Mouse (Mus musculus) spleen, embryonic (tissue): Measurements from ENCODE around the gene Gdf3.
"Not testable (repeated sequence)": the region's sequence is repeated elsewhere in the genome, so short reads cannot be mapped to it uniquely, and the experiment has no call there.

Source experiments
- CTCF ChIA-PET: fragments of 350-600 bp; sonication (Branson Sonifier 250); formaldehyde crosslinking; loops from one replicate; lab custom pipeline; 2022; lab: Charles Lee

Gdf3 gene

DNA sequence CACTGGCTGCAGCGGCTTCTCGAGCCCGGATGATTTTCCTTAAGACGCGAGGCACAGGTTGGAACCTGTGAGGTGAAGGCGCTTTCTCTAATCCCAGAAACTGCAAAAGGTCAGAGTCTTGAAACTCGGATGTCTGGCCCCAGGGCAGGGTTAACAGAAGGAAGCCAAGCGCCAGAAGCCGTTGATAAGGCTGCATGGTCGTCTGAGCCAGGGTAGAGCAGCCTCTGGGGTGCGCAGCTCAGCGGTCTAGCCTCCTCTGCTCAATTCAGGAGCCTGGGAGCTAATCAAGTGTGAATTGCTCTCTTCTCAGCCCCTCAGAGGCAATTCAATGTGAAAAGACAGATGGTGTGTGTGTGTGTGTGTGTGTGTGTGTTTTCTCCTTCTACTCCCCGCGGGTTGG lies at the start of gene Gdf3:
TSS of gene Gdf3 (minus strand) at position 317 of the 400 bp plus-strand sequence.
- CTCF ChIA-PET: no interaction called here

DNA sequence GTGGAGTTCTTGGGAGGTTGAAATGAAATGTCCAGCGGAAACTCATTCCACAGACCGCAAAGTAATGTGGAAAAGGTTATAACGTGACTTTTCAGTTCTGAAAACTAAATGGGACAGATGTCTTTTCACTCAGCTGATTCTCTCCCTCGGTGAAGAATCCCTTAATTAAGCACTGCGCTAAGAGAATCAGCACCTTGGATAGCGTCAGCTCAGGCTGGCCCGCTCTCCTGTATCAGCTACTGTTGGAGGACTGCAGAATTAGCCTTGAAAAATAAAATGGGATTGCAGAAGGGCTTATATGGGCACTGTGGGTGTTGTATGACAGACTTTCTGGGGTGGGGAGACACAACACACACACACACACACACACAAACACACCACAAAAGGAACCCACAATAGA lies 49.7 kb upstream of the Gdf3 start:
- CTCF ChIA-PET: interaction anchor here (0.6 to 0.7 kb wide), 2 partner anchors 14 to 77 kb away, joined by 7 read pairs; no protein-coding TSS in a partner anchor

- CTCF ChIA-PET: no interaction called here
Measured at GRCm38 (mm10) chr6:122657630-122658029, 47.7 kb upstream of the Gdf3 start.

DNA sequence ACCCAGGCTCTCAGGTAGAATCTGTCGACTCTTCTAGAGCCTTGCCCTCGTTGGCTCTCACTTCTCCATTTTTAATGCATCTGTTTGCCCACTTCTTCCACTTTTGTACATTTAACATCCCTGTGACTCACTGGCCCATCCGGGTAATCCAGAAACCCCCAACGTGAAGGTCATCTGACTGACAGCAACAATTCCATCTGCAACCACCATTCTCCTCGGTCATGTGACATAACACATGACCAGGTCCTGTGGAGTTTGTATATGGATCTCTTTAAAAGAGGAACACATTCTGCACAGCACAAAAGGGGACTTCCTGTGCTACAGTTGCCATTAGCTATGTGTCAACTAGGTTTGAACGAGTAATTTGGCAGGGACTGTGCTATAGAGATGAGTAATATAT lies 44.4 kb upstream of the Gdf3 start:
- CTCF ChIA-PET: no interaction called here

DNA sequence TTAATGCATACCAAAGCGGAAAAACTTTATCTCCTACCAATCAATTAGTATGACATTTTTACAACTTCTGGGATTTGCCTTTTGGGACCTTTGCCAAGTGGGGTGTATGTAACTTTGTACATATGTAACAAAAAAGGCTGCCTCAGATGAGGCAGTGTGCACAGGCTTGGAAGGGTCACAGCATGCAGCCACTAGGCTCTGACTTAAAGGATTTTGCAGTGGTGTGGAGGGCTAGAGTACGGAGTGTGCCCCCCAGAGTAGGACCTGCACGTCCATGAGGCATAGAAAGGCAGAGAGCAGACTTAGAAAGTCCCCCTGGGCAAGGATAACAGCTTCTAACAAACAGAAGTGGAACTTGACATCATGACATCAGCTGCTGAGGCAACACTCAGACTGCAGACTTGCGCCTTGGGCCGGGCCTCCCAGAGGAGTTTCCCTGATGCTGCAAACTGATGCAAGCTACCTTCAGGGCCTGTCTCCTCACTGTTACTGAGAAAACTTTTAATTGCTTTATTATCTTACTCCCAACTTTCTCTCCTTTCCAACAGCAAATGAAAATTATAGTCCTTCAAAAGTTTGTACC lies 40.6 kb upstream of the Gdf3 start:
- CTCF ChIA-PET: no interaction called here

DNA sequence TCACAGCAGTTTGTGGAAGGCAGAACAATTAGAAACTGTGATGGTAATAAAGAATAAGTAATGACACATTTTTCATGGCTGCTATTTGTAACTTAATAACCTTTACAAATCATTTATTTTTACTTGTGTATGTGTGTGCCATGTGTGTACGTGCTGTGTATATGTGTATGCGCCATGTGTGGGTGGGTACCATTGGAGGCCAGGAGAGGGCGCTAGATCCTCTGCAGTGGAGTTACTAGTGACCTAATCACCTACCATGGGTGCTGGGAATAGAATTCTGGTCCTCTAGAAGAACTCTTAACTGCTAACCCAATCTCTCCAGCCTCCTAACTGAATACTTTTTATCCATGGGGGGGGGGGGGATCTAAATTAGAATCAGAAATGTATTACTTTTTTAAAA lies 40.0 kb upstream of the Gdf3 start:
- CTCF ChIA-PET: no interaction called here

DNA sequence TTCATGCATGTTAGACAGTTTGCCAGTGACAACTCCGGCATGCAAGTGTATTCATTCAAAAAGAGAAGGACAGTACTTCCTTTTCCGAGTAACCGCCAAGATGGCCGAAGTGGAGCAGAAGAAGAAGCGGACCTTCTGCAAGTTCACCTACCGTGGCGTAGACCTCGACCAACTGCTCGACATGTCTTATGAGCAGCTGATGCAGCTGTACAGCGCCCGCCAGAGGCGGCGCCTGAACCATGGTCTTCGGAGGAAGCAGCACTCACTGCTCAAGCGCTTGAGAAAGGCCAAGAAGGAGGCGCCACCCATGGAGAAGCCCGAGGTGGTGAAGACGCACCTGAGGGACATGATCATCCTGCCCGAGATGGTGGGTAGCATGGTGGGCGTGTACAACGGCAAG lies 34.3 kb upstream of the Gdf3 start:
- CTCF ChIA-PET: not testable (repeated sequence)

DNA sequence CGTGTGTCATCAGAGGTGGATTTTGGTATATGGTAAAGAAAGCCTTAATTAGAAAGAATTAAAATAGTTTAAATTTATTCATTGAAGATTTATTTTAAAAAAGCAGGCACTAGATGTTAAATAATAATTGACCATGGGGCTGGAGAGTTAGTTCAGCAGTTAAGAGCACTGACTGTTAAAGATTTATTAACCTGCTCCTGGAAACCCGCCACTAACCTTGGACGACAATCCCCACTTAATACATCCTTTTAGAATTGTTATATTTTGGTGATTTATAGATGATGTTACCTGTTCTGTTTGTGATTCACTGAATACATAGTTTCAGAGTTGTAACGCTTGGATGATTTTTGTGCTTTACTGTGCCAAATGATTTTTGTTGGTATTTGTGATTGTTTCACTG lies 27.7 kb upstream of the Gdf3 start:
- CTCF ChIA-PET: not testable (repeated sequence)

DNA sequence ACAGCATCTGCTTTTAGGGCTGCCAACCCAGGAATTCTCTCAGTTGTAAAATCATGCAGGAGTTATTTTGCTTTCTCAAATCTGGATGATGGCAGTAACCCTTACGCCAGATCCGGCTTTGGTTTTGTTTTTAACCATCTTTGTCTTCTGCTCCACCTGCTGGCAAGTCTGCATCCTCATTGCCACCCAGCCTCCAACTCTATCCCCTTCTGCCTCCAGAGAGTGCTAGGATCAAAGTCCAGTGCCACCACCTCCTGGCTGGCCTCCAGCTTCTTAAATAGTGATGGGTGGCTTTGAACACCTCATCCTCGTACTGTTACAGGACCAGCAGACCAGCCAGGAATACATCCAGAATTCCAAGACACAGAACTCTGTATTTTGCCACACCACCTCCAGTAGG lies 26.8 kb upstream of the Gdf3 start:
- CTCF ChIA-PET: no interaction called here

DNA sequence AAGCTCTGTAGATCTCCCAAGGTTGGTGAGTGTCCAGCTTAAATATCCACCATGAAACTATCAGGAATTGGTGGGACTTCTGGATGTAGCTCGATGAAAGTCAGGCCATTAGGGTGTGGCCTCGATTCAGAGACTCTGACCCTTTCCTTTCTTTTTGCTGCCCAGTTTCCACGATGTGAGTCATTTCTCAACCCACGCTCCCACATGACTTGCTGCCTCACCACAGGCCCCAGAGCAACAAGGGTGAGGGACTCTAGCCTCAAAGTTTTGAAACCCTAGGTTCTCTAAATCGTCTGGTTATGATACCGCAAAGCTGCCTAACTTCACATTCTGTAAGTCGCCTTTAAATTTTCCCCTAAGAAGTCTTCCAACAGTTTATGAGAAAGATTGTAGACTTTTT lies 25.4 kb upstream of the Gdf3 start:
- CTCF ChIA-PET: interaction anchor here (0.7 kb wide), 1 partner anchor 84 kb away, joined by 7 read pairs; no protein-coding TSS in a partner anchor

DNA sequence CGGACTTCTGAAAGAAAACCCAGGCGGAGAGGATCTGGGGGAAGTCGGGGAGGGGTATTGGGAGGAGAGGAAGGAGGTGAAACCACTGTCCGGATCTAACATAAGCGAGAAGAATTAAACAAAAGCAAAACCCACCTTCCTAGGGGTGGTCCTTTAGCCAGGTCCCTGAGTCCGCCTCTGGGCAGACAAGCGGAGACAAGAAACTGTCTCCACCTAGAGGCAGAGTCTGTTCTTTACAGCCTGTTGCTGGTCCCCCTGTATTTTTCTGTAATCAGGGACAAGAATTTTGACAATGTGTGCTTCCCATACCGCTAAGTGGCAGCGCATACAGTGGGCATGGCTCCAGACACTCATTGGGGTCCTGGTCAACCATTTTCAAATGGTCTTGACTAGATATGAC lies 23.5 kb upstream of the Gdf3 start:
- CTCF ChIA-PET: no interaction called here

GRCm38 (mm10) chr6:122627469-122628108 lies 17.7 kb upstream of the Gdf3 start:
- CTCF ChIA-PET: interaction anchor here (0.6 kb wide), 3 partner anchors 71 to 1837 kb away, joined by 3 to 5 read pairs (median 4); partner anchors contain the start of genes Clstn3 and Pex5

GRCm38 (mm10) chr6:122626110-122626509 lies 16.2 kb upstream of the Gdf3 start, which contains the start of gene Dppa3:
Gene Dppa3 (plus strand): TSS chr6:122626410.
- CTCF ChIA-PET: no interaction called here

DNA sequence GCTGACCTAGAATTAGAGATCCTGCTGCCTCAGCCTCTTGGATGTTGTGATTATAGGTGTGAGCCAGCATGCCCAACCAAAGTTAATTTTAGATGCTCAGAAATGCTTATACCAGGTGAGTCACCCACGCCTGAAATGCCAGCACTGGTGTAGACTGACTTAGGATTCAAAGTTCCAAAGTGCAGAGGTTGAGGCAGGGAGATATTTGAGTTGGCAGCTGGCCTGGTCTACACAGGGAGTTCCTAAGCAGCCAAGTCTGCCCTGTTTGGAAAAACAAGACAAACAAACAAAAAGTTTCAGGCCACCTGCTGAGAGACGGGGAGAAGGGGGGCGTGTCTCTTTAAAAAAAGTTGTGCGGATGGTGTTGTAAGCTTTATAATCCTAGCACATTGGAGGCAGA lies 15.3 kb upstream of the Gdf3 start:
- CTCF ChIA-PET: no interaction called here

DNA sequence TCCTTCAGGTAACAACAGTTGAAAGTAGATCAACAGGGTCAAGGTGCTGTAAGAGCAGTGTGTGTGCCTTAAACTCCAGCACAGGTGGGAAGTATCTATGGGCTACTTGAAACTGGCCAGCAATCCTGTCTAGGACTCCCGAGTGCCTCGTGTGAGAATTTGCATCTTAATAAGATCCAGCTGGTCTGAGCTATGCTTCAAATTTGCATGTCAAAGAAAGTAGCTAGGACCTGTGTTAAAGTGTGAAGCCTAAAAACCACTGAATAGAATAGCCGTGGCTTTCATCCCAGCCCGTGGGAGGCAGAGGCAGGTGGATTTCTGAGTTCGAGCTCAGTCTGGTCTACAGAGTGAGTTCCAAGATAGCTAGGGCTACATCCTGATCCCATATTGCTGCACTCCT lies 14.6 kb upstream of the Gdf3 start:
- CTCF ChIA-PET: no interaction called here

- CTCF ChIA-PET: no interaction called here
Measured at GRCm38 (mm10) chr6:122621066-122621465, 11.2 kb upstream of the Gdf3 start.

DNA sequence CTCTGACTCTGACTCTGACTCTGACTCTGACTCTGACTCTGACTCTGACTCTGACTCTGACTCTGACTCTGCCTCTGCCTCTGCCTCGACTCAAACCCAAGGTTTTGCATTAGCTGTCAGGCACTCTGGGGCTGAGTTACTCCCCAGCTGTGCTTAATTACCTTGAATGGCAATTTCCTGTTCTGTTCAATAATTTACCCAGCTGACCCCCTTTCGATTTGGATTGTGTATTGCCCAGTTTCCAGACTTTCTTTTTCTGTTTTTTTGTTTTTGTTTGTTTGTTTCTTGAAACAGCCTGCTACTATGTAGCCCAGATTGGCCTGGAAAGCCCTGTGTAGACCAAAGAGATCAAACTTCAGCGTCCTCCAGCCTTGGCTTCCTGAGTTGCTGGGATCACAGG lies 6.1 kb upstream of the Gdf3 start:
- CTCF ChIA-PET: no interaction called here

GRCm38 (mm10) chr6:122614047-122614446 lies 4.2 kb upstream of the Gdf3 start:
- CTCF ChIA-PET: no interaction called here

GRCm38 (mm10) chr6:122612426-122612825 lies 2.5 kb upstream of the Gdf3 start:
- CTCF ChIA-PET: no interaction called here

DNA sequence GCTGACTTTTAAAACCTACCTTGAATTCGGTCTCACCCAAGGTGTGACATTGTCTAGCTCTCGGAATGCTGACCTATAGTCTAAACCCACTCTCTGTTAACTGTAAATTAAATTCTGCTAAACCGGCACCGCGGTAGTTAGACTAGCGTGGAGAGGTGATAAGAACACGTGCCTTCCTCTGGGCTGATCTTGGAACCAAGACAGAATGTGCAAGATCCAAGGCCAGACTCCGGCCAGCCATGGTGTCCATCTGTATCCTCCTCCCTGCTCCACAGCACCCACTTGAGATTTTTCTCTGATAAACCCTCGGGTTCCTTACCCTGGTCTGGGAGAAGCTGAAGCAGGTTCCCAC lies 534 bp downstream of the Gdf3 start:
- CTCF ChIA-PET: no interaction called here

DNA sequence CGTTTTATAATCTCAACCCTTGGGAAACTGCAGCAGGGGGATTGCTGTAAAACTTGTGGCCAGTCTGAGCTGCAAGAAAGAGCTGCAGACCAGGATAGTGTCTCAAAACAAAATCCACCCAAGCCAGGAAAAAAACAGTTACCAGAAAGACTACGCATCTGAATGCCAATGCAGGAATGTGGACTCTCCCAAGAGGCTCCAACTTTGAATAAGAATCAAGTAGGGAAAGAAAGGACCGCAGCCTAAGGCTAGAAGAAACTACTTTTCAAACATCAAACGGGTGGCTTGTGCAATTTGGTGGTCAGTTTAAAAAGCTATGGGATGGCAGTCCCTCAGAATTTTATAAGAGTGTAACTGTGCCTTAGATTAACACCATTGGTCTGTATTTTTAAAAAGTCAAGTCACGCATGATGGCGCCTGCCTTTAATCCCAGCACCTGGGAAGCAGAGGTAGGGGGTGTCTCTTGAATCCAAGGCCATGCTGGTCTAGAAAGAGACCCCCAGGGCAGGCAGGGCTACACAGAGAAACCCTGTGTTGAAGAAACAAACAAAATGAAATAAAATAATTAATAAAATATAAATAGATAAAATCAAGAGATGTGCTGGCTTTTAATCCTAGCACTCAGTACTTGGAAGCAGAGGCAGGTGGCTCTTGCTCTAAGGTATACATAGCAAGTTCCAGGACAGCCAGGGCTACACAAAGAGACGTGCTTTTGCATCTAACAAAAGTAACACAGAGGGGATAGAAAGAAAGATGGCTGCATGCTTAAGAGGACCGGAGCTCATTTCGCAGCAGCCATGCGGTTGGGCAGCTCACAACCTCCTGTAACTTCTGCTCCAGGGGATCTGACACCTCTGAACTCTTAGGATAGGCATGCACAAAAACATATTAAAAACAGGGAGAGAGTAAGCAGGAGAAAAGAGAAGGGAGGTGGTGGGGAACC lies 1.2 kb downstream of the Gdf3 start:
- CTCF ChIA-PET: no interaction called here

- CTCF ChIA-PET: no interaction called here
Measured at GRCm38 (mm10) chr6:122607700-122608099, 2.2 kb downstream of the Gdf3 start.
